Comparison of ENCODE assay signal across 1 mouse cellular context in the genomic region with DNA sequence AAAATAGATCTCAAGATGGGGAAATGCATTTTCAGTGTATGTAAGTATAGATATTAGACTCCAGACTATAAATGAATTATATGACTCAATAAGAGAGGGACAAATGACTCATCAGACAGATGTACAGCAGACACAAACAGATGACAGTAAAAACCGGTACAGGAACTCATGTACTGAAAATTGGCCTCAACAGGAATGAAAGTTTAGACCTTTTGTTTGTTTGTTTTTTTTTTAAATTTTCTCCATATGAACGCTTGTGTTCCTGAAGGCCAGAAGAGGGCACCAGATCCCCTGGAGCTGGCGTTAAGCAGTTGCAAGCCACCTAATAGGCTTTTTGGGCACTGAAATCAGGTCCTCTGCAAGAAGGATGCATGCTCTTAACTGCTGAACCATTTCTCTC.
TF ChIP-seq lines count a peak whose summit lies in the region.

No protein-coding gene starts in this region.

TF ChIP-seq in CH12.LX, 34 proteins besides CTCF, POLR2A, EP300 and RAD21 (continued from another document):
- TF ChIP-seq RCOR1 (conservative IDR thresholded peaks at IDR 0.05; ENCODE audit: low read depth, low read length) (peak; percentile 96), ZNF384 (IDR thresholded peaks at IDR 0.05; ENCODE audit: low read depth, low read length) (peak; percentile 87), USF1 (IDR thresholded peaks at IDR 0.05; ENCODE audit: low read depth, low read length) (no peak)
TF ChIP-seq in CH12.LX: peak in this region for 19.
